Mouse (Mus musculus) spleen, postnatal 10 days (tissue): ENCODE results near the gene Nxph4.

Source experiments
- DNase-seq, 2 experiments: peaks; one replicate each; pipeline ENCODE4 v3.0.0; 2021 to 2022; ENCODE audit warnings: low spot score in 2 of 2

Nxph4 gene

GRCm38 (mm10) chr10:127534036-127534928 is at the start of gene Nxph4:
Gene Nxph4, minus strand, starts transcription at chr10:127534559.
- no peak for DNase-seq

GRCm38 (mm10) chr10:127583649-127584048 is 49.3 kb upstream of the Nxph4 start:
- DNase-seq: no peak

DNA sequence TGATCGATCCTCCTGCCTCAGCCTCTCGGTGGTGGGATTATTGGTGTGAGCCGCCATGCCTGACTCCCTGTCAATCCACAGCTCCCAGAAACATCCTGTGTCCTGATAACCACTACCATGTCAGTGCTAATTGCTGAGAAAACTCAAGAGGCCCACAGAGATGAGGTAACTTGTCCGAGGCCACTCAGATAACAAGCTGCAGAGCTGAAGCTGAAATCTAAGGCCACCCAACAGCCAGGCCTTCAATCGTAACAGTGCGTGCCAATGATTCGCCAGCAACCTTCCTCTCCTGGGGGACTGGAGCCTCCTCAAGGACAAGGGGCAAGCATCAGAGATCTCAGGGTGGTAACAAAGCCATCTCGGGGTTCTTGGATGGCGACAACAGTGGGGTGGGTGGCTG is 46.9 kb upstream of the Nxph4 start:
- no peak for DNase-seq

DNA sequence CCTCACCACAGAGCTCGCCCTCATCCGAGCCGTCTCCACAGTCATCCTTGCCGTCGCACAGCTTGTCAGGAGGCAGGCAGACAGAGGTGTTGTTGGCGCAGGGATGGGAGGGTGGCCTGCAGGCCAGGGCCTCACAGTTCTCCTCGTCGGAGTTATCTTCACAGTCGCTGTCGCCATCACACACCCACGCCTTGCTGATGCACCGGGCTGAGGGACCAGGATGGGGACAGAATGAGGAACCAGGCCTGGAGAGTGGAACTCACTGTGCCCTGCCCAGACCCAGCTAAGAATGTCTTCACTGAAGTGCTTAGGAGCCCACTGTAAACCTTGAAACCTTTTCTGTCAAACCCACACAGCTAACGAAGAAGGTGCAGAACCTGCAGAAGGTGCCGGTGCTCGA is 43.6 kb upstream of the Nxph4 start:
- no peak for DNase-seq

GRCm38 (mm10) chr10:127577156-127577555 is 42.8 kb upstream of the Nxph4 start:
- no peak for DNase-seq

- peak; percentile 53 to 80 for DNase-seq
Observed at GRCm38 (mm10) chr10:127576381-127576961, 42.1 kb upstream of the Nxph4 start.

DNA sequence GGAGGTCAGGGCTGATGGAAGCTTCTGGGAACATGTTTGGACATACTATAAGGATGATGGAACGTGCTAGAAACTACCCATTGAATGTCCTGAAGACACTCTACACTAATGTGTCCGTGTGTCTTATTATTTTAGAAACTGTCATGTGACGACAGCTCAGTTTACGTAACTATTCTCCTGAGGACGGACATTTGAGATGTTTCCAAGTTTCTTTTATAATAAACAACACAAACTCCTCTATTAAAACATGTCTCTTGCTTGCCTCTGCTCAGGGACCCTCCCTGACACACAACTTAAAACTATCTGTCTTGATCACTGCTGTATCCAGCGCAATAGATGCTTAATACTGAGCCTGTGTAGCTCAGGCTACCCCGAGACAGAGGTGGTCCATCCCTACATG is 41.4 kb upstream of the Nxph4 start:
- no peak for DNase-seq

GRCm38 (mm10) chr10:127572281-127572680 is 37.9 kb upstream of the Nxph4 start:
- DNase-seq: no peak

DNA sequence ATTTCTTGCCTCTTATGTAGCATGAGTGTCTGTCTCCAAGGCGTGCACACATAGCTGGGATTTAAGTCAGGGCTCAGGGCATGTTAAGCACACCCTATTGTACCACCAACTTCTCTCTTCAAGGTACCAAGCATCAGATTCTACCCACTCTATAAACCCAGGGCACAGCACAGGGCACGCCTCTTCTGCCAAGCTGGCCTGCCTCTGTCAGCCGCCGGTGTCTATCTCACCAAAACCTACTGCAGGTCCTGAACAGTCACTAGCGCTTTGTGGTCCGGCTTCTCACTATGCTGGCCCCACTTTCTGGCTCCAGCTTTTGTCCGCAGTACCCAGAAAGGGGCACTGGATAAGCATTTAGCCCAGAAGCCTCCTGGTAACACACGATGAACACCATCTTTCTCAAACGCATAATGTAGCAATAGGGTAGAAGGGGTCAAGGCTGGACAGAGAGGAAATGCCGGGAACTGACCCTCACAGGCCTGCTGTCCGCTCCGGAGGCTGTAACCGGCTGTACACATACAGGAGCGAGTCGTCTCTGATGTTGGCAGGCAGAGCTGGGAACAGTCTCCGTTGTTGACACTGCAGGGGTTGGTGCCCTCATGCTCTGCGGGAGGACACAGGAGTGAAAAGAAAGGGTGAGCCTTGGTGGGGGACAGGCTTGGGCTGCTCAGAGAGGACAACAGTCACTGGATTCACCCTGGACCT is 36.7 kb upstream of the Nxph4 start:
- DNase-seq: peak; percentile 48 to 66

GRCm38 (mm10) chr10:127570384-127570783 is 36.0 kb upstream of the Nxph4 start:
- peak; percentile 53 to 74 for DNase-seq

DNA sequence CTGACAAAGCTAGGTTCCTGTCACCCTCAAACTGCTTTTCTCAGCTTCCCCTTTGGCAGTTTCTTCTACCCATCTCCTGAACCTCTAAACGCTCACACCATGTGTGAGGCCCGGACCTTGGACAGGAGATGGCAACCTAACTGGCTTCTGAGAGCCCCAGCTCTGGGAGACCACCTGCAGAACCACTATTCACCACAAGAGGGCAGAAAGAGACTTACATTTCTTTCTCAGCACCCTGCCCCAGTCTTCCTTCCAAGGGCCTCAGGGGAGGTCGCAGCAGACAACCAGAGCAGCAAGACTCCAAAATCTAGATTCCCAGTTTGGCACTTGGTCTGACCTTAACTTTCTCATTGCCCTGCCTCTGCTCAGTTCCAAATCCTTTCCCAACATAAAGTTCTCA is 35.1 kb upstream of the Nxph4 start:
- DNase-seq: peak; percentile 81 to 89

DNA sequence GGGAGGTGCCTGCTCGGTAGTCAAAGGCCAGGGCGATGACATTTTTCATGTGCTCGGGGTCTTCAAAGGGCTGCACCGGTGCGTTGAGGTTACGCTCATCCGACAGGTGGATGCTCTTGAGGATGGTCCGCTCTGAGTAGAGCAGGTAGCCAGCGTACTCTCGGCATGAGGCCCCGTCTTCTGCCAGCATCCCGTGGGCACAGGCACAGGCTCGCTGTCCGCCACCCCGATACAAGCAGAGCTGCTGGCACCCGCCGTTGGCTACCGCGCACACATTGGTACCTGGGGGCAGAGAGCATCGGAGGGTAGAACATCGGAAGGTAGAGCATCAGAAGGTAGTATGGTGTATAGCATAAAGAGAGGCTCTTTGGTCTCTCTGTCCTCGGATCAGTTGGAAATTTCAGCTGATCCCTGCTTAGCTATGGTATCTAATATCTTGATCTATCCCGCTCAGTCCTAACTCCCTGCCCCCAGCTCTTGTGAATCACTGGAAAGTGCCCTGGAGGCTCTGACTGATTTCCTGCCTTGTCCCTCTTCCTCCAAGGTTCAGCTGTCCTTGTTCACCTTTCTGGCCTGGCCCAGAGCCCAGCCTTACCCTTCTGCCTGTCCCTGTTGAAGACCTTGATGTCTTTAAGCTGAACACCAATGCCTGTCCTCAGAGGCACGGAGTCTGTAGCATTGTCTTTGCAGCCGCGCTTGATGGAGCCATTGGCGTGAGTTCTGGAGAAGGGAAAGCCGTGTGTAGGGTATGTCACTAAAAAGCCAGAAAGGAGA is 32.4 kb upstream of the Nxph4 start:
- DNase-seq: no peak

DNA sequence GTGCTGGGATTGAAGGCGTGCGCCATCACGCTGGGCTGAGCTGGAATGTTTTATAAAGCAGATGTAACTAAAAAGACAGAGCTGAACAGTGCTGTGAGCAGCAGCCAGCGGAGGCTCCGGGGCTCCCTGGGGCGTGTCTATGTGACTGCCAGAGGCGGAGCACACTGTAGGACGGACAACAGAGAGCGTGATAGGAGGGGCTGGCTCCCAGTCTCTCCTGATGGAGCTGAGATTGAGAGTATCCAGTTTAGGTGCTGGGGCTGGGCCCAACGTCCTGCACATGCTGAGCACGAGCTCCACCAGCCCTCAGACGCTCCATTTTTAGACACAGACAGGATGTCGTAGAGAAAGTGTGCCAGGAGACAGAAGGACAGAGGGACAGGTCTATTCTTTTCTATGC is 29.9 kb upstream of the Nxph4 start:
- DNase-seq: no peak

DNA sequence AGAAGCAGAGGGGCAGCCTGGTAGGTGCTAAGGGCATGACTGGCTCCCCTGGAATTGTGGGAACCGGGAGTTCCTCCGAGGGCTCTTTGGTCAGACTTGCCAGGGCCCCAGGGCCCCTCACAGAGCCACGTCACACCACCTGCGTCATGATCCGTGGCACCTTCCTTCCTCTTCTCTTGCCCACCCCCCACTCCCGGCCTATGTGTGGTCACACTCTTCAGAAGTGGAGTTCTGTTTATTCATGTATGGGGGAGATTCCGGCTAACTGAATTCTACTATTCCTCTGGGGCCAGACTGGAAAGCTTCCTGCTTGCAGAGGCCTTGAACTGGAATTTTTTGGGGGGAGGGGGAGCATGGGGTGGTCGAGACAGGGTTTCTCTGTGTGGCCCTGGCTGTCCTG is 29.5 kb upstream of the Nxph4 start:
- no peak for DNase-seq

- no peak for DNase-seq
Observed at GRCm38 (mm10) chr10:127561145-127561544, 26.8 kb upstream of the Nxph4 start.

GRCm38 (mm10) chr10:127557397-127557796 is 23.0 kb upstream of the Nxph4 start:
- DNase-seq: no peak

DNA sequence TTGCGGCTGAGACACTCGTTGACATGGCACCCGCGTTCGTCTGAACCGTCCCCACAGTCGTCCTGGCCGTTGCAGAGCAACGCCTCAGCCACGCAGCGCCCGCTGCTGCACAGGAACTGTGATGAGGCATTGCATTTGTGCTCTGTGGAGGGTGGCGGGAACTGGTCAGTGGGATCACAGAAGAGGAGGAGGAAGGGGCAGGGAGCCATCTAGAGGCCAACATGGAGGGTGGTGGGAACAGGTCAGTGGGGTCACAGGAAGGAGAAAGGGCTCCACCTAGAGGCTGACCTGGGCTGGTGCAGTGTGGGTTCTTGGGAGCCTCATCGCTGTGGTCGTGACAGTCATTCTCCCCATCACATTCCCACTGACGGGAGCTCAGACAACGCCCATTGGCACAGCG is 21.3 kb upstream of the Nxph4 start:
- peak in 1 of 2 experiments; percentile 60 for DNase-seq

GRCm38 (mm10) chr10:127549892-127550291 is 15.5 kb upstream of the Nxph4 start:
- DNase-seq: no peak

GRCm38 (mm10) chr10:127548236-127548635 is 13.9 kb upstream of the Nxph4 start:
- no peak for DNase-seq

- no peak for DNase-seq
Observed at GRCm38 (mm10) chr10:127546505-127546904, 12.1 kb upstream of the Nxph4 start.

- DNase-seq: no peak
Observed at GRCm38 (mm10) chr10:127544375-127544774, 10.0 kb upstream of the Nxph4 start.

DNA sequence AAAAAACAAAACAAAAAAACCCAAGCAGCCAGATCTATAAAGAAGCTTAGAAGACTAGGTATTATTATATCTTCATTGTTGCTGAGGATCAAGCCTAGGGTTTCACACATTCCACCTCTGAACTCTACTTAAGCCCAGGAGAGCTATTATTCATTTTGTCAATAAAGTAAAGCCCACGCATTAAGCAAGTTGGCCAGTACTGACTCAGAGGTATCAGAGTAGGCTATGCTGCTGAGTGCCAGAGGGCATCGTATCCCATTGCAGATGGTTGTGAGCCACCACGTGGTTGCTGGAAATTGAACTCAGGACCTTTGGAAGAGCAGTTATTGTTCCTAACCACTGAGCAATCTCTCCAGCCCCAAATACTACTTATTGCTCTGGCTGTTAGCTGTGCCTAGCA is 9.6 kb upstream of the Nxph4 start:
- no peak for DNase-seq
